Mouse (Mus musculus) kidney, embryonic 14.5 days (tissue): ENCODE results near the gene Akap6. TPM values are rescaled to one million over a fixed set of nuclear protein-coding genes. Genes with fewer than 3 reads are reported as not detected.

ENCODE experiments used
- ATAC-seq: fragments of 200-750 bp; cut with Nextera tagmentation; 2 replicates; pipeline ENCODE4 v1.8.0; 2017; ENCODE audit warnings: moderate number of reproducible peaks, mild to moderate bottlenecking, moderate TSS enrichment, moderate library complexity; ENCODE audit not compliant: low FRiP score, low TSS enrichment
- H3K27ac ChIP-seq: fragments of 300-500 bp; sonication (generic); 2 replicates; pipeline ENCODE4 v1.5.1; 2014; ENCODE audit warnings: low read depth, mild to moderate bottlenecking, low read length, moderate library complexity, mixed read lengths
- H3K27me3 ChIP-seq: fragments of 300-500 bp; sonication (generic); 2 replicates; pipeline ENCODE4 v1.6.1; 2014; ENCODE audit warnings: mild to moderate bottlenecking, low read length; ENCODE audit not compliant: control insufficient read depth, insufficient read depth
- H3K36me3 ChIP-seq: fragments of 300-500 bp; sonication (generic); 2 replicates; pipeline ENCODE4 v1.6.1; 2014; ENCODE audit warnings: low read length, mixed read lengths; ENCODE audit not compliant: control insufficient read depth, insufficient read depth
- H3K4me1 ChIP-seq: fragments of 300-500 bp; sonication (generic); 2 replicates; pipeline ENCODE4 v1.6.1; 2014; ENCODE audit warnings: low read length, mixed read lengths; ENCODE audit not compliant: control insufficient read depth, insufficient read depth
- H3K4me2 ChIP-seq: fragments of 300-500 bp; sonication (generic); replicated peaks from 2 replicates; pipeline ENCODE4 v1.6.1; 2014; ENCODE audit warnings: low read depth, mild to moderate bottlenecking, low read length
- H3K4me3 ChIP-seq: fragments of 300-500 bp; sonication (generic); 2 replicates; pipeline ENCODE4 v1.5.1; 2014; ENCODE audit warnings: mild to moderate bottlenecking, low read length
- H3K9ac ChIP-seq: fragments of 300-500 bp; sonication (generic); 2 replicates; pipeline ENCODE4 v1.6.1; 2014; ENCODE audit warnings: low read depth, mild to moderate bottlenecking, low read length, moderate library complexity
- H3K9me3 ChIP-seq: fragments of 300-500 bp; sonication (generic); 2 replicates; pipeline ENCODE4 v1.6.1; 2016; ENCODE audit warnings: low read length; ENCODE audit not compliant: control insufficient read depth
- WGBS: fragments of 180-500 bp; shearing (Covaris S2); extraction: QIAGEN DNeasy Blood & Tissue Kit; methylation state at CpG from one replicate; pipeline ENCODE4 v1.1.7; 2014; 5-methylcytosine and 5-hydroxymethylcytosine counted together
- polyA plus RNA-seq: library from polyadenylated mRNA; unstranded; fragments of >200 nt; fragmentation: Nextera tagmentation; extraction: Ambion mirVana; gene quantifications from 2 replicates; pipeline ENCODE4 v1.2.1, GENCODE M21; 2014

Akap6 gene
- polyA plus RNA-seq, 1 experiment from 2014 or later: 0.18 TPM

DNA sequence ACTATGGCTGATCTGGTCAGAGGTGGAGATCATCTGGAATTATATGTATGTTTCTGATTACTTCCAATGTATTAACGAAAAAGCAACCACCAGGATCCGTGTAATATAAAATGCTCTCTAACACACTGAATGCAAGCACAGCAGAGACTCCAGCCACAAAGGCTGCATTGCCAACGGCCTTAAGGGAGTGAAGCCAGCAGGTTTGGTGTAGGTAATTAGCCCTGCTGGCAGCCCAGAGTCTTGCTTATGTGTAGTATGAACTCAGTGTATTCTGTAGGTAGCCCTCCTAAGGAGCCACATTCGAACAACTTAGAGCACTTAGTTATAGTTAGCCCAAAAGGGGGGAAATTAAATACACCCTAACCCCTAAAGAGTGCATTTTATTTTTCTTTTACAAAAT lies 426.1 kb downstream of the Akap6 start:
- no peak overlapping the region for H3K27ac ChIP-seq

DNA sequence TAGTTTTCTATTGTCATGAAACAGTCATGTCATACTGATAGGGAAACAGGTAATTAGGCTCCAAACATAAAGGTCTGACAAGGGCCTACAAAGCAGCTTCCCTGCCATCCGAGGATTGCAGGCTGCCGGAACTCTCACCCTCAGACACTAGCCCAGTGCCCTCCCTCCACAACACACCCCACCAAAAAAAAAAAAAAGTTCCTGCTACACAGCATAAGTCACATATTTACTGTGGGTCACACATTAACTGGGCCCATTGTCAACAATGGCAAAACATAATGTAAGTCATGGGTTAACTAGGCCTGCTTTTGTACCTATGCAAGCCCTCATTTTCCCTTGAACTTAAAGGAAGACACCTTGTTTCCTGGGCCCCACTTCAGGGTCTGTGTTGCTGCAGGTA lies 435.0 kb downstream of the Akap6 start:
- no peaks in the 10 kb centered on the region for H3K4me1 ChIP-seq
- no peaks in the 10 kb centered on the region for H3K36me3 ChIP-seq
- no peak for ATAC-seq
- H3K27me3 ChIP-seq: no peaks in the 10 kb centered on the region
- H3K4me2 ChIP-seq: no peak overlapping the region
- no peak overlapping the region for H3K9ac ChIP-seq
- no peak overlapping the region for H3K4me3 ChIP-seq
- 70% methylated on average over 2 of the region's 2 CpGs for WGBS
- H3K27ac ChIP-seq: no peak overlapping the region
- H3K9me3 ChIP-seq: no peaks in the 10 kb centered on the region

More for the DNA sequence above, 426.1 kb downstream of the Akap6 start:
- Histone ChIP-seq H3K4me2 (no peak overlapping the region), H3K27me3 (no peaks in the 10 kb centered on the region), H3K9ac (no peak overlapping the region), H3K4me1 (0 out of 2 replicates have a peak, but pooled peaks cover 3% of the 10 kb centered on the region), H3K4me3 (no peak overlapping the region), H3K9me3 (no peaks in the 10 kb centered on the region), H3K36me3 (no peaks in the 10 kb centered on the region)
- 74% methylated on average over 4 of the region's 4 CpGs for WGBS
- no peak for ATAC-seq

DNA sequence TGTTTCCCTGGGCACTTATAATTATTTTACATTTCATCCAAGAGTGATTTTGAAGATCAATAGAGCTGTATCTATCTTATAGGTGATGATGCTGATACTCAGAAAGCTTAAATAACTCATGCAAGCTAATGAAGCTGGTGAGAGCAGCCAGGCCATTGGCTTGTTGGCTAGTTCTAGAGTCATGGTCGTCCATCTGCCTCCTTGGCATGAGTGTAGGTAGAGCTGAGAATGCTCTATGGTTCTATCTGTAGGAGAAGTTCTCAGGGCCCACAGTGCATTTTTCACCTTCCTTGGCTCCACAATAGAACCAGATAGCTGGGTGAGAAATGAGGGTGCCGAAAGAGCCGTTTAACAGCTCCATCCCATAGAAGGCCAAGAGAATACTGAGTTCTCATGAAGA lies 438.1 kb downstream of the Akap6 start:
- no peak overlapping the region for H3K4me2 ChIP-seq
- H3K27ac ChIP-seq: no peak overlapping the region
- ATAC-seq: no peak
- no peak overlapping the region for H3K9ac ChIP-seq
- H3K4me1 ChIP-seq: no peaks in the 10 kb centered on the region
- 82% methylated on average over 3 of the region's 3 CpGs for WGBS
- no peak overlapping the region for H3K4me3 ChIP-seq
- H3K9me3 ChIP-seq: no peaks in the 10 kb centered on the region
- no peaks in the 10 kb centered on the region for H3K27me3 ChIP-seq
- H3K36me3 ChIP-seq: no peaks in the 10 kb centered on the region

DNA sequence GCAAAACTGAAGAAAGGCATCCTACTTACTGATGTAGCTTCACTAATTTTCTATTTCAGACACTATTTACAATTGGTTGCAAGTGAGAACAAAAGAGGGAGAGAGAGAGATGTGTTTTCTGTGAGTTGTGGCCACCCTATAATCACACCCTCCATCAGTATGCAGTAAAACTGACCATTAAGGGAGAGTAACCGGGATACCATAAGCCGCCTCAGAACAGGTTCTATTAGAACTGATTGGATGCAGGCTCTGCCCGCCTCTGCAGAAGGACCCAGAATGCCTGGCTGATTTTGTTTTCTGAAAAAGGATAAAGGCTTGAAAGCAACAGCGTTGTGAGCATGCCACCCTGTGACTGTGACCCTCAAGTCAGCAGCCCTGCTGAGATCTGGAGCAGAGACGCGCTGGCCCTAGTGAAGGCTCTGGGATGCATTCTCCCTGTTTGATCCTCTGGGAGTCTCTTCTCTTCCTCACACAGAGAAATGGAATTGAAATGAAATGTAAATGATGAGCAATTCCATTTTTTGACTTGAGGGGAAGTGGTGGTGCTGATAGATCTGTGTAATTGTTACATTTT lies 445.0 kb downstream of the Akap6 start:
- WGBS: 54% methylated on average over 6 of the region's 6 CpGs
- Histone ChIP-seq H3K27ac (no peak overlapping the region), H3K4me2 (no peak overlapping the region), H3K36me3 (no peaks in the 10 kb centered on the region), H3K4me3 (no peak overlapping the region), H3K9me3 (no peaks in the 10 kb centered on the region), H3K27me3 (no peaks in the 10 kb centered on the region), H3K4me1 (no peaks in the 10 kb centered on the region), H3K9ac (no peak overlapping the region)
- no peak for ATAC-seq

DNA sequence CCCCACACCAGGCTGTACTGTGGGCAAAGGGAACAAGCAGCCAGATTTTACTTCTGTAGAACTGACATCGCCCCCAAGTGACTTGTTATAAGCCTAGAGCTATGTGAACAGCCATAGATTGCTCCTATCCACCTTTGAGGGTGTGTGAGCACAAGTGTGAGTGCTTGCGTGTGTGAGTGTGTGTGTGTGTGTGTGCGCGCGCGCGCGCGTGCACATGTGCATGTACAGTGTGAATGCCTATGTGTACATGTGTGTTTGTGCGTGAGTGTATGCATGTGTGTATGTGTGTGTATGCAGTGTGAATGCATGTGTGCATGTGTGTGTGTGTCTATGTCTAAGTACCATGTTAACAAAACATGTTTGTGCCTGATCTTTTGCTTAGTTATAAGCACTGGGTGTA lies 445.6 kb downstream of the Akap6 start:
- H3K4me2 ChIP-seq: no peak overlapping the region
- H3K36me3 ChIP-seq: no peaks in the 10 kb centered on the region
- no peak overlapping the region for H3K9ac ChIP-seq
- 97% methylated on average over 10 of the region's 10 CpGs for WGBS
- no peaks in the 10 kb centered on the region for H3K4me1 ChIP-seq
- no peaks in the 10 kb centered on the region for H3K9me3 ChIP-seq
- no peak for ATAC-seq
- no peaks in the 10 kb centered on the region for H3K27me3 ChIP-seq
- no peak overlapping the region for H3K27ac ChIP-seq
- no peak overlapping the region for H3K4me3 ChIP-seq

DNA sequence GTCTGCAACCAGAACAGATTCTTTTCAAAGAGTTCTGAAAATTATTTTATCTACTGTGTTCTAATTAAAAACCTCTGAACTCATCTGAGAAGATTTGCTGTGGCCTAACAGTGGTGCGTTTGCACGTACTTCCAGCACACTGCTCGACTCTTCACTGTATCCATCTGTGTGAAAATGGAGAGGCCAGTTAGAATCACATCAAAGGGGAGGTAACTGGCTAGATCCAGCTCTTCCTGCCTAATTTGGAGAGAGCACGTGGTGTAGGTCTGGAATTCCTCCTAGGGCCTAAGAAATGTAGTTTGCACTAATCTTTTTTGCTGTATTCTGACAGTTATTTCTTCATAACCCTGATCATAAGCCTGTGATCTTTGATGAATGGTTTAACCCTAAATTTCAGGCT lies 446.3 kb downstream of the Akap6 start:
- Histone ChIP-seq H3K36me3 (no peaks in the 10 kb centered on the region), H3K4me1 (no peaks in the 10 kb centered on the region), H3K27me3 (no peaks in the 10 kb centered on the region), H3K9me3 (no peaks in the 10 kb centered on the region), H3K27ac (no peak overlapping the region), H3K4me2 (no peak overlapping the region), H3K4me3 (no peak overlapping the region), H3K9ac (no peak overlapping the region)
- ATAC-seq: no peak
- 54% methylated on average over 4 of the region's 4 CpGs for WGBS

DNA sequence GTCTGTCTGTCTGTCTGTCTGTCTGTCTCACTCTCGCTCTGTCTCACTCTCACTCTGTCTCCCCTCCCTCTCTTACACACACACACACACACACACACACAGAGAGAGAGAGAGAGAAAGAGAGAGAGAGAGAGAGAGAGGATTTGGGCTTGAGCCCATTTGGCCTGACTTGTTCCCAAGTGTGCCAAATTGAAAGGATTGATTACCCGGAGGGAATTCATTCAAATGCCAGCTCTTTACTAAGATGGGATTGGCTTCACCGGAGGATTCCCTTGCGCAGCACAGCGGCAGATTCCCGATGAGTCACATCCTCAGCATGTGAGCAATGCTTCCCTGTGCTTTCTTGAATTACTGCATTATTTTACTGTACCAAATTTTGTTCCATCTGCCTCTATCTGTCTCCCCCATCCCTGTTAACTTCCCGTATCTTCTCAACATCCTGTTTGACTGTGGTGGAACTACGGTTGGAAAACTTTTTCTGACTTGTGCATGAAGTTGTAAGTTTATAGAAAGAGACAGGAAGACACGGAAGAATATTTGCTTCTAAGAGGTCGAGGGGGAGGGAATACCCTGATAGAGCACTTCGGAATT lies 447.4 kb downstream of the Akap6 start:
- Histone ChIP-seq H3K9ac (no peak overlapping the region), H3K4me3 (no peak overlapping the region), H3K36me3 (no peaks in the 10 kb centered on the region), H3K9me3 (no peaks in the 10 kb centered on the region), H3K4me1 (no peaks in the 10 kb centered on the region), H3K27ac (no peak overlapping the region), H3K4me2 (no peak overlapping the region), H3K27me3 (no peaks in the 10 kb centered on the region)
- ATAC-seq: no peak
- 68% methylated on average over 11 of the region's 11 CpGs for WGBS

DNA sequence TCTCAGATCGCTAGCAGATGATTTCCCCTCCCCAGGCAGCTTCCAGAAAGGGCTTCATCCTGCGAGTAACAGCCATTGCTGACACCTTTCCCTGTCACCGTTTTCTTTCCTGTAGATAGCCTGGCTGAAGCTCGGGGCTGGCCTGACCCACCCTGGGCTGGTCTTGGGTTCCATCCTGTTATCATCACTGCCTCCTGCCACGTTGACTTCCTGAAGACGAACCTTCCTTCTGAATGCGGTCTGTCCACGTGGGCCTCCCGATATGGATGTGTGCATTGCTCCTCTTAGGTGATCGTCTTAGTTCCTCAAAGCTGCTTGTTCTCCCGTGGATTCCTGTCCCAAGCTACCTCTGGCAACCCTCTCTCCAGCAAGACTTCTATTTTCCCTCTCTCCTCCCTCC lies 448.5 kb downstream of the Akap6 start:
- Histone ChIP-seq H3K4me1 (no peaks in the 10 kb centered on the region), H3K4me2 (no peak overlapping the region), H3K4me3 (no peak overlapping the region), H3K27me3 (no peaks in the 10 kb centered on the region), H3K36me3 (no peaks in the 10 kb centered on the region), H3K9ac (no peak overlapping the region), H3K9me3 (no peaks in the 10 kb centered on the region), H3K27ac (no peak overlapping the region)
- no peak for ATAC-seq
- 71% methylated on average over 11 of the region's 11 CpGs for WGBS

DNA sequence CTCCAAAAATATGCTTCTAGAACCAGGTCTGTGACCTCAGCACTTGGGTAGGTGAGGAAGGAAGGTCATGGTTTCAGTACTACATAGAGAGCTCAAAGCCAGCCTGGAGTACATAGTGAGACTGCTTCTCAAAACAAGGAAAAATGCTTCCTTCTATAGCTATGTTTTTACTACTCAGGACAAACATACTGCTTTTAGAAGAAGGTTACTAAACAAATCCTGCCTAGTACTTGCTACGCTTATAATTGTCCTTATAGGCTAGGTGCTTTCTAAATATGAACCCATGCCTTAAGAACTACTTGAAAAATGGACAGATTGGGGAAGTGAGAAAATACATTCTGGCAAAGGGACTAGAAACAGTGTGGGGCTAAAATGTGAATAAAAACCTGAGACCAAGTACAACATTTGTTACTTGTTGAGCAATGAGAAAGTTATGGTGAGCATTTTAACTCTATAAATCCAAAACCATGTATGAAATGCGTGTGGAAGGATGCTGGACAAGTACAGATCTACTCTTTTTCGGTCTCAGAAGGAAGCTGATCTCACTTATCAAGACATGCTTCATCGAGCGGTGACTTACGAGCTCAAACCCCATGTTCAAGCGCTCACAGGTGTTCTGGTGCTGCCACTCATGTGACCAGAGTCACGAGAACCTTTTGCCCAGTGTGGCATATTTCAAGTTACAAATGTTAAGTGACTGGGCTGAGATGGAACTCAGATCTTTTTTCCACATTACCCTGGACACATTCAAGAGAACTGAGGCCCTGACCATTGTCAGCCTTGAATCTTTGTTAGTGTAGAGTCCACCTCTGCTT lies 469.2 kb downstream of the Akap6 start:
- Histone ChIP-seq H3K9me3 (no peaks in the 10 kb centered on the region), H3K27ac (no peak overlapping the region), H3K4me2 (no peak overlapping the region), H3K9ac (no peak overlapping the region), H3K36me3 (no peaks in the 10 kb centered on the region), H3K27me3 (no peaks in the 10 kb centered on the region), H3K4me3 (no peak overlapping the region), H3K4me1 (no peaks in the 10 kb centered on the region)
- no peak for ATAC-seq
- 74% methylated on average over 8 of the region's 8 CpGs for WGBS
